Mouse (Mus musculus): ENCODE data around the gene Hmces. TPM values are rescaled to one million over a fixed set of nuclear protein-coding genes. Genes with fewer than 3 reads are reported as not detected.

Hmces gene
- polyA plus RNA-seq, 1 experiment from 2014 or later: 54.6 TPM

GRCm38 (mm10) chr6:87879628-87880027 is 34.1 kb upstream of the Hmces start:
- H3K27me3 ChIP-seq: no peaks in the 10 kb centered on the region
- H3K9ac ChIP-seq: no peak overlapping the region
- H3K36me3 ChIP-seq (ENCODE audit: poor library complexity, severe bottlenecking): no peaks in the 10 kb centered on the region
- H3K4me1 ChIP-seq: no peaks in the 10 kb centered on the region
- H3K4me3 ChIP-seq: no peak overlapping the region
- 69% methylated on average over 3 of the region's 3 CpGs for WGBS
- no peak overlapping the region for H3K4me2 ChIP-seq
- ATAC-seq: no peak
- no peak overlapping the region for H3K27ac ChIP-seq
- no peaks in the 10 kb centered on the region for H3K9me3 ChIP-seq (replicated peaks)

DNA sequence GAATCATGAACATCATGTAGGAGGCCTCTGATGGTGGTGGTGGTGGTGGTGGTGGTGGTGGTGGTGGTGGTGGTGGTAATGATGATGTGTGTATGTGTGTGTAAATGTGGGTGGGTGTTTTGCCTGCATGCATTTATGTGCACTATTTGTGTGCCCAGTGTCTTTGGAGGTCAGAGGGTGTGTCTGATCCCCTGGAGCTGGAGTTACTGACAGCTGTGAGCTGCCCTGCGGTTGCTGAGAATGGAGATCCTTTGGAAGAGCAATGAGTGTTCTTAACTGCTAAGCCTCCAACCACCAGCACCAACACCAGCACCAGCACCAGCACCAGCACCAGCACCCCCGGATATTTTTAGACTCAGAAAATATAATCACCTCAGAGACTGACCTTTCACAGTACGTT is 31.5 kb upstream of the Hmces start:
- no peak for ATAC-seq
- Histone ChIP-seq H3K36me3 (ENCODE audit: poor library complexity, severe bottlenecking) (no peaks in the 10 kb centered on the region), H3K27ac (no peak overlapping the region), H3K9ac (no peak overlapping the region), H3K4me3 (no peak overlapping the region), H3K4me2 (no peak overlapping the region), H3K9me3 (replicated peaks) (no peaks in the 10 kb centered on the region), H3K27me3 (no peaks in the 10 kb centered on the region), H3K4me1 (no peaks in the 10 kb centered on the region)
- WGBS: 73% methylated on average over 3 of the region's 3 CpGs

GRCm38 (mm10) chr6:87882816-87883215 is 30.9 kb upstream of the Hmces start:
- Histone ChIP-seq H3K4me3 (no peak overlapping the region), H3K4me2 (no peak overlapping the region), H3K27ac (no peak overlapping the region), H3K9ac (no peak overlapping the region), H3K9me3 (replicated peaks) (no peaks in the 10 kb centered on the region), H3K36me3 (ENCODE audit: poor library complexity, severe bottlenecking) (no peaks in the 10 kb centered on the region), H3K4me1 (no peaks in the 10 kb centered on the region), H3K27me3 (no peaks in the 10 kb centered on the region)
- 57% methylated on average over 4 of the region's 4 CpGs for WGBS
- ATAC-seq: no peak

GRCm38 (mm10) chr6:87886721-87887120 is 27.0 kb upstream of the Hmces start:
- no peaks in the 10 kb centered on the region for H3K27me3 ChIP-seq
- no peak for ATAC-seq
- 94% methylated on average over 1 of the region's 1 CpGs for WGBS
- peaks cover 24% of the 10 kb centered on the region for H3K36me3 ChIP-seq (ENCODE audit: poor library complexity, severe bottlenecking)
- no peaks in the 10 kb centered on the region for H3K9me3 ChIP-seq (replicated peaks)
- H3K27ac ChIP-seq: no peak overlapping the region
- H3K4me1 ChIP-seq: peaks cover 11% of the 10 kb centered on the region
- H3K9ac ChIP-seq: no peak overlapping the region
- no peak overlapping the region for H3K4me2 ChIP-seq
- no peak overlapping the region for H3K4me3 ChIP-seq

DNA sequence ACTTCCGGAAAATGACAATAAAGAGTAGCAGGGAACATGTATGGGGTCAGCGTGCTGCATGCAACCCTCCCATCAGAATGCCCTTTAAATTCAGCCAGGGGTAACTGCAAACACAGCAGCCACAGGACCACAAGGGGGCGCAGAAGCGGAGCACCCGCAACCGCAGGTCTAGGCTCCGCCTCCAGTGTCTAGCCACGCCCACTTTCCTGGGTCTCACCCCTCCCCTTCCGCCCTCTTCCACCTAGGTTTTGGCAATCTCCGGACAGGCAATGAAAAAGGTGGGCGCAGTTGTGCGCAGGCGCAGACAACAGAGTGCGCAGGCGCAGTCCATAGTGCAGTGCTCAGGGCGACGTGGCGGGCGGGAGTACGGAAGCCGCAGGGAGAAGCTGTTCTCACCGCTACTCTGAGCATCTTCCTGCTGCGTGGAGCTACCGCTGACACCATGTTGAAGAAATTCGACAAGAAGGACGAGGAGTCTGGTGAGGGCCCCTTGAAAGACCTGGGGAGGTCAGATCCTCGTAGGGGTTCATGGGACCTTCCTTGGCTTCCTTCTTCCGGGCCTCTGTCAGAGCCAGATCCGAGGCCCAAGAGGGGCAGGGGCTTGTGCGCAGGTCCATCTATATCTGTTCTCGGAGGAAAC is 26.0 kb upstream of the Hmces start, which contains the start of gene Copg1:
TSS of gene Copg1 (plus strand) at position 221 of the 640 bp plus-strand sequence.
- under 1% methylated on average over 31 of the region's 31 CpGs for WGBS
- Histone ChIP-seq H3K27ac (peak within 1 kb of the TSS; percentile 49; the same call in 1 of the 2 replicates), H3K9me3 (replicated peaks) (no peaks in the 10 kb centered on the region), H3K4me3 (peak within 1 kb of the TSS; percentile 82), H3K27me3 (no peaks in the 10 kb centered on the region), H3K9ac (peak within 1 kb of the TSS; percentile 95), H3K4me1 (peaks cover 11% of the 10 kb centered on the region), H3K36me3 (ENCODE audit: poor library complexity, severe bottlenecking) (peaks cover 34% of the 10 kb centered on the region), H3K4me2 (peak within 1 kb of the TSS; percentile 83)
- ATAC-seq: peak; percentile 96

- Histone ChIP-seq H3K9ac (no peak overlapping the region), H3K4me2 (no peak overlapping the region), H3K4me3 (no peak overlapping the region), H3K4me1 (peaks cover 2% of the 10 kb centered on the region), H3K27ac (no peak overlapping the region), H3K36me3 (ENCODE audit: poor library complexity, severe bottlenecking) (peaks cover 94% of the 10 kb centered on the region), H3K27me3 (no peaks in the 10 kb centered on the region), H3K9me3 (replicated peaks) (no peaks in the 10 kb centered on the region)
- WGBS: 86% methylated on average over 7 of the region's 7 CpGs
- no peak for ATAC-seq
These were observed 19.8 kb upstream of the Hmces start for GRCm38 (mm10) chr6:87893931-87894330.

- WGBS: 94% methylated on average over 10 of the region's 10 CpGs
- Histone ChIP-seq H3K36me3 (ENCODE audit: poor library complexity, severe bottlenecking) (peaks cover 98% of the 10 kb centered on the region), H3K4me3 (no peak overlapping the region), H3K27ac (no peak overlapping the region), H3K9me3 (replicated peaks) (no peaks in the 10 kb centered on the region), H3K27me3 (no peaks in the 10 kb centered on the region), H3K9ac (no peak overlapping the region), H3K4me1 (no peaks in the 10 kb centered on the region), H3K4me2 (no peak overlapping the region)
- ATAC-seq: no peak
These were observed 15.7 kb upstream of the Hmces start for GRCm38 (mm10) chr6:87898028-87898427.

- peaks cover 97% of the 10 kb centered on the region for H3K36me3 ChIP-seq (ENCODE audit: poor library complexity, severe bottlenecking)
These were observed 7.1 kb upstream of the Hmces start for GRCm38 (mm10) chr6:87906632-87907031.

DNA sequence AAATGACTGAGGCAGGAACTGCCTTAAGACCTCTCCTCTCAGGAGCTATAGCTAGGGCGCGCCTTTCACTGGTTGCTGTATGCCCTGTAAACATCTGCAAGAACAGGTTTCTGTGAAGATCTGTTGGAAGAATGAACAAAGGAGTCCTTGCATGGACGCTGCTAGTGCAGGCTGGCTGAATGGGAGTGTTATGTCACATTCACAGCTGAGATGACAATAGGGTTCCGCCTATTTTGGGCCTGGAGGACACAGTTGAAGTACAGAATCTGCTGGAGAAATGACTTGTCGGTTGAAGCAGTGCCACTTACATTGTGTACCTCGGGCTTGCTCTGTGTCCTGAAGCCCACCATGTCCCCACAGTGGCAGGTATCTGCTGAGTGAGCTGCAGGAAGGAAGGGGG is 4.6 kb upstream of the Hmces start:
- H3K27ac ChIP-seq: no peak overlapping the region
- H3K4me2 ChIP-seq: no peak overlapping the region
- no peak for ATAC-seq
- H3K9ac ChIP-seq: no peak overlapping the region
- H3K4me1 ChIP-seq: peaks cover 3% of the 10 kb centered on the region; the same call in 1 of the 2 replicates
- H3K4me3 ChIP-seq: no peak overlapping the region
- no peaks in the 10 kb centered on the region for H3K9me3 ChIP-seq (replicated peaks)
- WGBS: 89% methylated on average over 6 of the region's 6 CpGs
- H3K27me3 ChIP-seq: no peaks in the 10 kb centered on the region
- peaks cover 86% of the 10 kb centered on the region for H3K36me3 ChIP-seq (ENCODE audit: poor library complexity, severe bottlenecking)

More at GRCm38 (mm10) chr6:87906632-87907031, 7.1 kb upstream of the Hmces start:
- Histone ChIP-seq H3K27ac (no peak overlapping the region), H3K27me3 (no peaks in the 10 kb centered on the region), H3K9ac (no peak overlapping the region), H3K9me3 (replicated peaks) (no peaks in the 10 kb centered on the region), H3K4me1 (no peaks in the 10 kb centered on the region), H3K4me3 (no peak overlapping the region), H3K4me2 (no peak overlapping the region)
- ATAC-seq: no peak
- WGBS: 63% methylated on average over 5 of the region's 5 CpGs

- ATAC-seq: no peak
- H3K9ac ChIP-seq: no peak overlapping the region
- H3K4me3 ChIP-seq: no peak overlapping the region
- WGBS: 89% methylated on average over 6 of the region's 6 CpGs
- no peaks in the 10 kb centered on the region for H3K27me3 ChIP-seq
- no peaks in the 10 kb centered on the region for H3K9me3 ChIP-seq (replicated peaks)
- H3K4me2 ChIP-seq: no peak overlapping the region
- no peak overlapping the region for H3K27ac ChIP-seq
- peaks cover 70% of the 10 kb centered on the region for H3K36me3 ChIP-seq (ENCODE audit: poor library complexity, severe bottlenecking)
- peaks cover 19% of the 10 kb centered on the region for H3K4me1 ChIP-seq
These were observed 2.2 kb upstream of the Hmces start for GRCm38 (mm10) chr6:87911559-87911958.

DNA sequence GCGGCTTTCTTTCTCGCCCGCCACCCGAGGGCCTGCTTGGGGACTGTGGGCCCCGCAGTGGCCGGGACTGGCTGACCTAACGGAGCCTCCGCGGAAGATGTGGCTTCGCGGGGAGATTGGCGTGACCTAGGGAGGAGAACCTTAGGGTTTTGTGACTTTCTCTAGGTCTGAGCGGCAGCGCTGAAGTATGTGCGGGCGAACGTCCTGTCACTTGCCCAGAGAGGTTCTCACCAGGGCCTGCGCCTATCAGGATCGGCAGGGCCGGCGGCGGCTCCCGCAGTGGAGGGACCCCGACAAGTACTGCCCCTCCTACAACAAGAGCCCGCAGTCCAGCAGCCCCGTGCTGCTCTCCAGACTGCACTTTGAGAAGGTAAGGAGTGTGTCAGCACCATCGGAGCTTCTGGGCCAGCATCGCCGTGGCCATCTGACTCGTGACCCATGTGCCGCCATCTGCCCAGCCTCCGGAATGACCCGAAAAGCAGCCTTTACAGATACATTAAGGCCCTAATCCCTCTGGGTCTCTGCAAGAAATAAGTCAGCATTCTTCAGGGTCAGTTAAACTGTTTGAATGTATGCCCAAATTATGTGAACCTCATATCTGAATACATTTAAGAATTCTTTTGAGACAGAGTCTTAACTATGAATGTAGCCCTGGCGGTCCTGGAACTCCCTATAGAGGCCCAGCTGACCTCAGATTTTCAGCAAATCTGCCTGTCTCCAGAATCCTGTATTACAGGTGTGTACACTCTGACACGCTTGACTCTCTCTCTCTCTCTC is 779 bp downstream of the Hmces start:
- H3K27me3 ChIP-seq: no peaks in the 10 kb centered on the region
- peak overlapping the region; percentile 92 for H3K9ac ChIP-seq
- peak overlapping the region; percentile 88 for H3K4me3 ChIP-seq
- H3K9me3 ChIP-seq (replicated peaks): no peaks in the 10 kb centered on the region
- H3K36me3 ChIP-seq (ENCODE audit: poor library complexity, severe bottlenecking): peaks cover 68% of the 10 kb centered on the region
- peak overlapping the region; percentile 87 for H3K4me2 ChIP-seq
- H3K27ac ChIP-seq: peak overlapping the region; percentile 78
- ATAC-seq: peak; percentile 73
- 4% methylated on average over 35 of the region's 35 CpGs for WGBS
- peaks cover 19% of the 10 kb centered on the region for H3K4me1 ChIP-seq

GRCm38 (mm10) chr6:87915939-87916338 is 2.2 kb downstream of the Hmces start:
- no peak overlapping the region for H3K4me3 ChIP-seq
- H3K9me3 ChIP-seq (replicated peaks): no peaks in the 10 kb centered on the region
- H3K27ac ChIP-seq: no peak overlapping the region
- ATAC-seq: no peak
- 88% methylated on average over 5 of the region's 5 CpGs for WGBS
- peaks cover 67% of the 10 kb centered on the region for H3K36me3 ChIP-seq (ENCODE audit: poor library complexity, severe bottlenecking)
- H3K27me3 ChIP-seq: no peaks in the 10 kb centered on the region
- H3K4me1 ChIP-seq: peaks cover 19% of the 10 kb centered on the region
- H3K9ac ChIP-seq: no peak overlapping the region
- H3K4me2 ChIP-seq: no peak overlapping the region
